Mouse (Mus musculus): ENCODE results near the gene Angptl2. TPM values are rescaled to one million over a fixed set of nuclear protein-coding genes. Genes with fewer than 3 reads are reported as not detected.
A peak's percentile ranks its signal among the peaks of the same experiment; 100 is the strongest.

The Angptl2 gene
- polyA plus RNA-seq, 1 experiment, result 17.2 TPM

GRCm38 (mm10) chr2:33179171-33179929, 36.5 kb upstream of the Angptl2 start:
- peak; percentile 37 for DNase-seq (ENCODE audit: low read depth)

GRCm38 (mm10) chr2:33179930-33180630, 35.8 kb upstream of the Angptl2 start:
- peak; percentile 58 for DNase-seq (ENCODE audit: low read depth)
- no peak for TF ChIP-seq CTCF (IDR thresholded peaks at IDR 0.05; ENCODE audit: borderline replicate concordance, extremely low read depth, insufficient read depth, insufficient read length)
- TF ChIP-seq POLR2A (IDR thresholded peaks at IDR 0.05; ENCODE audit: borderline replicate concordance, extremely low read depth, insufficient read depth, insufficient read length, poor library complexity, severe bottlenecking), result no peak

More at GRCm38 (mm10) chr2:33179171-33179929, 36.5 kb upstream of the Angptl2 start:
- no peak for TF ChIP-seq POLR2A (IDR thresholded peaks at IDR 0.05; ENCODE audit: borderline replicate concordance, extremely low read depth, insufficient read depth, insufficient read length, poor library complexity, severe bottlenecking)
- TF ChIP-seq CTCF (IDR thresholded peaks at IDR 0.05; ENCODE audit: borderline replicate concordance, extremely low read depth, insufficient read depth, insufficient read length), result no peak

GRCm38 (mm10) chr2:33183321-33183720, 32.5 kb upstream of the Angptl2 start:
- TF ChIP-seq POLR2A (IDR thresholded peaks at IDR 0.05; ENCODE audit: borderline replicate concordance, extremely low read depth, insufficient read depth, insufficient read length, poor library complexity, severe bottlenecking) (no peak), CTCF (IDR thresholded peaks at IDR 0.05; ENCODE audit: borderline replicate concordance, extremely low read depth, insufficient read depth, insufficient read length) (no peak)
- no peak for DNase-seq (ENCODE audit: low read depth)

DNA sequence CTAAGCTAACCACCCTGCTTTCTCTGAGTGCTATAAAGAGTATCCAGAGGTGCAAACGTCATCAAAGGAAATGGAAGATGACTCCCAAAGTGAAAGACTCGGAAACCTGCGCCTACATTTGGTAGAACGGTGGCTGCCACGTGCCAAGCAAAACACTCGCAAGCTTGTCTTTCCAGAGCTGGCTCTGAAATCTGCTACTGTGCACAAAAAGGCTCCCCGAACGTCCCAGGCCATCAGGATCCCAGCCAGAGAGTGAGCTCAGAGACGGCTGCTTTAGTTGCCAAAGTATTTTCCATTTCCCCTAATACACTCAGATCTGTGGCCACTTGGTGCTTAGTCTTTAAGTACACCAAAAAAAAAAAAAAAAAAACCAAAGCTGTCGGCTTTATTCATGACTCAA, 31.2 kb upstream of the Angptl2 start:
- TF ChIP-seq POLR2A (IDR thresholded peaks at IDR 0.05; ENCODE audit: borderline replicate concordance, extremely low read depth, insufficient read depth, insufficient read length, poor library complexity, severe bottlenecking), result no peak
- no peak for TF ChIP-seq CTCF (IDR thresholded peaks at IDR 0.05; ENCODE audit: borderline replicate concordance, extremely low read depth, insufficient read depth, insufficient read length)
- peak; percentile 71 for DNase-seq (ENCODE audit: low read depth)

- no peak for TF ChIP-seq POLR2A (IDR thresholded peaks at IDR 0.05; ENCODE audit: borderline replicate concordance, extremely low read depth, insufficient read depth, insufficient read length, poor library complexity, severe bottlenecking)
- TF ChIP-seq CTCF (IDR thresholded peaks at IDR 0.05; ENCODE audit: borderline replicate concordance, extremely low read depth, insufficient read depth, insufficient read length), result peak; percentile 39; the same call in 1 of the 2 replicates
- no peak for DNase-seq (ENCODE audit: low read depth)
Measured at GRCm38 (mm10) chr2:33185258-33185657, 30.6 kb upstream of the Angptl2 start.

DNA sequence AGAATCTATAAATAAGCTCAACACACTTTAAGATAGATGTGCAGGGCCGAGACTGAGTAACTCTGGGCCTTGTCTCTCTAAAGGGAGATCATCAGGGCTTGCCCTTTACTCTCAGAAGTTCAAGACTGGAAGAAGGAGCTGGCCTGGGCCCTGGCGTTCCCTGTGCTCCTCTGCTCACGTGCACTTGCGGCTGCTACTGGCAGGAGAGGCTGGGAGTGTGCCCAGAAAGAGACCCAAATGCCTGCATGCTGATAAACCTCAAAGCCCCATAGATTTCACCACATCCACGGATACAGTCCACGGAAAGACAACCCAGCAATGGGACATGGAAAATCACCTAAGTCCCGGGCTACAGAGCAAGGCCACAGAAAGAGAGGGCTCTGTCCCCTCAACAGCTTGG, 29.4 kb upstream of the Angptl2 start:
- no peak for TF ChIP-seq CTCF (IDR thresholded peaks at IDR 0.05; ENCODE audit: borderline replicate concordance, extremely low read depth, insufficient read depth, insufficient read length)
- no peak for TF ChIP-seq POLR2A (IDR thresholded peaks at IDR 0.05; ENCODE audit: borderline replicate concordance, extremely low read depth, insufficient read depth, insufficient read length, poor library complexity, severe bottlenecking)
- DNase-seq (ENCODE audit: low read depth), result no peak

- no peak for DNase-seq (ENCODE audit: low read depth)
- TF ChIP-seq POLR2A (IDR thresholded peaks at IDR 0.05; ENCODE audit: borderline replicate concordance, extremely low read depth, insufficient read depth, insufficient read length, poor library complexity, severe bottlenecking), result no peak
- TF ChIP-seq CTCF (IDR thresholded peaks at IDR 0.05; ENCODE audit: borderline replicate concordance, extremely low read depth, insufficient read depth, insufficient read length), result no peak
Measured at GRCm38 (mm10) chr2:33187874-33188273, 28.0 kb upstream of the Angptl2 start.

DNA sequence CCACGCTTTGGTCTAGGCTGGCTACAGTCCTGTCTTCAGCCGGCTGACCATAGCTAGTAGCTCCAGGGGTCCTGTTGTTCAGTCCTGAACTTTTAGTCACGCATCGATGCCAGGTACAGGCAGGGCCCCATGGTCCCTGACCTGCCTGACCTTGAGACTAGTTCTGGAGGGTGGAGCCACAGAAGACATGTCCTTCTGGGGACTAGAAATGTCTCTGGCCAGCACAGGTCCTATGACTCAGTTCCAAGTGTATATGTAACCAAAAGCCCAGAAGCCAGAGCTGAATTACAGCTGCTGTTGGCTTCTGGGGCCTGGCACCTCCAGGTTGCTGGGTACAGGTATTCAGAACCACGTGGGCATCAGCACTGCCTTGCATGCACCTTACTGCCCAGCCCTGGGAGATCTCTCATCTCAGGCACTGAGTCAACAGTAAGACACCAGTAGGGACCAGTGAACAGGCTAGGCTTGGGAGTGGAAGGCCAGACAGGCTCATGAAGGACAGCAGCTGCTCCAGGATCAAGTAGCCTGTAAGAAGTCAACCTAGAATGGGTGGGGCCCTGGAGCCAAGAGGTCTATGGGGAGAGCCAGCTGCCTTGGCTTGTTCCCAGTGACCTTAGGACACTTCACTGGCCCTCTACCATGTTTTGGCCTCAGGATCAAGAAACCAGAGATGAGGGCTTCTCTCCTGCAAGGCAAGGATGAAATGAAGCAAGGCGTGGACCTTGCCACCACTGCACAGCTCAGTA, 26.8 kb upstream of the Angptl2 start:
- DNase-seq (ENCODE audit: low read depth), result no peak
- TF ChIP-seq CTCF (IDR thresholded peaks at IDR 0.05; ENCODE audit: borderline replicate concordance, extremely low read depth, insufficient read depth, insufficient read length) (no peak), POLR2A (IDR thresholded peaks at IDR 0.05; ENCODE audit: borderline replicate concordance, extremely low read depth, insufficient read depth, insufficient read length, poor library complexity, severe bottlenecking) (no peak)

DNA sequence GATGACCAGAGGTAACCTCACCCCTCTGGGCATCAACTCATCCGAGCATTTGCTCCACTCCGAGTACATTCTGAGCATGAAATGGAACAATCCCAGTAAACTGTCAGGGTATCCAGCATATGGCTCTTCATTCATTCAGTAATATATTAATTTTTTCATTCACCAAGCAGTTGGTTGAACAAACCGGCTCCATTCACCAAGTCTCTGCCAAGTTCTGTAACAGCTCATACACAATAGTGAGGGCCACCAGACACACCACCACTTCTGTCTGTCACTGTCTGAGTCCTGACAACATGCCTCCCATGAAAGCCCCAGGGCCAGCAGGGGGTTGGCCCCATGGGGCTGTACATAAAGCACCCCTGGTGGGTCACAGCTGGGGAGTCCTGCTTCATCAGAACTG, 25.9 kb upstream of the Angptl2 start:
- DNase-seq (ENCODE audit: low read depth), result peak; percentile 35
- TF ChIP-seq CTCF (IDR thresholded peaks at IDR 0.05; ENCODE audit: borderline replicate concordance, extremely low read depth, insufficient read depth, insufficient read length), result no peak
- TF ChIP-seq POLR2A (IDR thresholded peaks at IDR 0.05; ENCODE audit: borderline replicate concordance, extremely low read depth, insufficient read depth, insufficient read length, poor library complexity, severe bottlenecking), result no peak

DNA sequence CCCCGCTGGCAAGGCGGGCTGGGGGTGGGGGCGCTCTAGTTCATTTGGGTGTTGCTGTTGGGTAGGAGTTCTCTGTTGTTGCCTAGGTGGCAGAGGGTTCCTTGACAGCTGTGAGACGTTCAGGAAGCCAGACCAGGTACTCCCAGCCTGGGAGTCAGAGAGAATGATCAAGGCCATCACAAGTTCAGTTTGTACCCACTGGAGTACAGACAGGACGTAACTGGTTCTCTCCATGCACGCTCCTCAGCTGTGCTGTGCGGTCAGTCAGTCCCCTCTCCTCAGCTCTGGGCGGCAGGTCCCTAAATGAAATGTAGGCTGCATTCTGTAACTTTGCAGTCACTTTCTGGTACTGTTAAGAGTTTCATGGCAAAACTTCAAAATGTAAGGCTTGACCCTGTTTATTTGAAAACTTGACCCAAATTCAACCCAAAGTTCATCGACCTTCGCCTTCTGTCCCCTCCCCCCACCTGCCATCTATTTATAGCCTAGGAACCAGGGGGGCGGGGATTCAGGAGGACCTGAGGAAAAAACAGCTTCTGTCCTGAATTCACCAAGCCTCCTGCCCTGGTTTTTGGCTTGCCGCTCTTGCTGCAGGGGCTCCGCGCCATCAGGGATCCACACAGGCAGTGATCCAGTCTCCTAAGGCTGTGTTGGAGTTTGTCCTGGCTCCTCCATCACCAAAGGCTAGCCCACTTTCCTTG, 15.4 kb upstream of the Angptl2 start:
- DNase-seq (ENCODE audit: low read depth), result no peak
- TF ChIP-seq POLR2A (IDR thresholded peaks at IDR 0.05; ENCODE audit: borderline replicate concordance, extremely low read depth, insufficient read depth, insufficient read length, poor library complexity, severe bottlenecking) (no peak), CTCF (IDR thresholded peaks at IDR 0.05; ENCODE audit: borderline replicate concordance, extremely low read depth, insufficient read depth, insufficient read length) (no peak)
